Mouse (Mus musculus): ENCODE data around the gene Adgrg2. TPM values are rescaled to one million over a fixed set of nuclear protein-coding genes. Genes with fewer than 3 reads are reported as not detected.

Gene Adgrg2
- polyA plus RNA-seq, 1 experiment, result 0.72 TPM

GRCm38 (mm10) chrX:160418397-160418796, 27.9 kb downstream of the Adgrg2 start:
- Histone ChIP-seq H3K4me1 (ENCODE audit: control insufficient read depth, insufficient read depth, low read length) (no peaks in the 10 kb centered on the region), H3K27me3 (ENCODE audit: control insufficient read depth, insufficient read depth, low read length) (no peaks in the 10 kb centered on the region), H3K4me3 (replicated peaks; ENCODE audit: insufficient read depth, low read depth, low read length) (no peak overlapping the region), H3K27ac (ENCODE audit: insufficient read depth, low read length) (no peak overlapping the region)
- TF ChIP-seq CTCF (IDR thresholded peaks at IDR 0.05; ENCODE audit: borderline replicate concordance, insufficient read depth, low read depth, low read length) (no peak), POLR2A (IDR thresholded peaks at IDR 0.05; ENCODE audit: borderline replicate concordance, insufficient read depth, low read length) (no peak)
- 25% methylated on average over 7 of the region's 7 CpGs for WGBS
- DNase-seq, result no peak

- no peaks in the 10 kb centered on the region for H3K4me1 ChIP-seq (ENCODE audit: control insufficient read depth, insufficient read depth, low read length)
- no peak overlapping the region for H3K4me3 ChIP-seq (replicated peaks; ENCODE audit: insufficient read depth, low read depth, low read length)
- H3K27ac ChIP-seq (ENCODE audit: insufficient read depth, low read length), result no peak overlapping the region
- TF ChIP-seq CTCF (IDR thresholded peaks at IDR 0.05; ENCODE audit: borderline replicate concordance, insufficient read depth, low read depth, low read length), result no peak
- WGBS, result 12% methylated on average over 1 of the region's 1 CpGs
- no peak for DNase-seq
- no peaks in the 10 kb centered on the region for H3K27me3 ChIP-seq (ENCODE audit: control insufficient read depth, insufficient read depth, low read length)
These were observed 33.2 kb downstream of the Adgrg2 start for GRCm38 (mm10) chrX:160423737-160424136.

GRCm38 (mm10) chrX:160426486-160426885, 36.0 kb downstream of the Adgrg2 start:
- Histone ChIP-seq H3K4me3 (replicated peaks; ENCODE audit: insufficient read depth, low read depth, low read length) (no peak overlapping the region), H3K4me1 (ENCODE audit: control insufficient read depth, insufficient read depth, low read length) (no peaks in the 10 kb centered on the region), H3K27ac (ENCODE audit: insufficient read depth, low read length) (no peak overlapping the region), H3K27me3 (ENCODE audit: control insufficient read depth, insufficient read depth, low read length) (no peaks in the 10 kb centered on the region)
- 39% methylated on average over 1 of the region's 1 CpGs for WGBS
- DNase-seq, result no peak
- TF ChIP-seq CTCF (IDR thresholded peaks at IDR 0.05; ENCODE audit: borderline replicate concordance, insufficient read depth, low read depth, low read length) (no peak), POLR2A (IDR thresholded peaks at IDR 0.05; ENCODE audit: borderline replicate concordance, insufficient read depth, low read length) (no peak)

- no peaks in the 10 kb centered on the region for H3K27me3 ChIP-seq (ENCODE audit: control insufficient read depth, insufficient read depth, low read length)
- WGBS, result 96% methylated on average over 1 of the region's 1 CpGs
- DNase-seq, result no peak
- no peak overlapping the region for H3K27ac ChIP-seq (ENCODE audit: insufficient read depth, low read length)
- no peak overlapping the region for H3K4me3 ChIP-seq (replicated peaks; ENCODE audit: insufficient read depth, low read depth, low read length)
- TF ChIP-seq CTCF (IDR thresholded peaks at IDR 0.05; ENCODE audit: borderline replicate concordance, insufficient read depth, low read depth, low read length) (no peak), POLR2A (IDR thresholded peaks at IDR 0.05; ENCODE audit: borderline replicate concordance, insufficient read depth, low read length) (no peak)
- no peaks in the 10 kb centered on the region for H3K4me1 ChIP-seq (ENCODE audit: control insufficient read depth, insufficient read depth, low read length)
These were observed 36.4 kb downstream of the Adgrg2 start for GRCm38 (mm10) chrX:160426930-160427329.

- WGBS, result 91% methylated on average over 7 of the region's 7 CpGs
- Histone ChIP-seq H3K4me3 (replicated peaks; ENCODE audit: insufficient read depth, low read depth, low read length) (no peak overlapping the region), H3K4me1 (ENCODE audit: control insufficient read depth, insufficient read depth, low read length) (no peaks in the 10 kb centered on the region), H3K27ac (ENCODE audit: insufficient read depth, low read length) (no peak overlapping the region), H3K27me3 (ENCODE audit: control insufficient read depth, insufficient read depth, low read length) (no peaks in the 10 kb centered on the region)
- TF ChIP-seq CTCF (IDR thresholded peaks at IDR 0.05; ENCODE audit: borderline replicate concordance, insufficient read depth, low read depth, low read length) (no peak), POLR2A (IDR thresholded peaks at IDR 0.05; ENCODE audit: borderline replicate concordance, insufficient read depth, low read length) (no peak)
- DNase-seq, result no peak
These were observed 41.7 kb downstream of the Adgrg2 start for GRCm38 (mm10) chrX:160432192-160432591.

- no peak overlapping the region for H3K4me3 ChIP-seq (replicated peaks; ENCODE audit: insufficient read depth, low read depth, low read length)
- H3K27me3 ChIP-seq (ENCODE audit: control insufficient read depth, insufficient read depth, low read length), result no peaks in the 10 kb centered on the region
- H3K27ac ChIP-seq (ENCODE audit: insufficient read depth, low read length), result no peak overlapping the region
- DNase-seq, result no peak
- H3K4me1 ChIP-seq (ENCODE audit: control insufficient read depth, insufficient read depth, low read length), result no peaks in the 10 kb centered on the region
- TF ChIP-seq CTCF (IDR thresholded peaks at IDR 0.05; ENCODE audit: borderline replicate concordance, insufficient read depth, low read depth, low read length) (no peak), POLR2A (IDR thresholded peaks at IDR 0.05; ENCODE audit: borderline replicate concordance, insufficient read depth, low read length) (no peak)
These were observed 50.8 kb downstream of the Adgrg2 start for GRCm38 (mm10) chrX:160441272-160441671.

- no peak for TF ChIP-seq POLR2A (IDR thresholded peaks at IDR 0.05; ENCODE audit: borderline replicate concordance, insufficient read depth, low read length)
- TF ChIP-seq CTCF (IDR thresholded peaks at IDR 0.05; ENCODE audit: borderline replicate concordance, insufficient read depth, low read depth, low read length), result no peak
- H3K4me3 ChIP-seq (replicated peaks; ENCODE audit: insufficient read depth, low read depth, low read length), result no peak overlapping the region
- no peak overlapping the region for H3K27ac ChIP-seq (ENCODE audit: insufficient read depth, low read length)
- DNase-seq, result no peak
- no peaks in the 10 kb centered on the region for H3K4me1 ChIP-seq (ENCODE audit: control insufficient read depth, insufficient read depth, low read length)
- WGBS, result 91% methylated on average over 3 of the region's 3 CpGs
- no peaks in the 10 kb centered on the region for H3K27me3 ChIP-seq (ENCODE audit: control insufficient read depth, insufficient read depth, low read length)
These were observed 57.9 kb downstream of the Adgrg2 start for GRCm38 (mm10) chrX:160448351-160448750.

GRCm38 (mm10) chrX:160449363-160449762, 58.9 kb downstream of the Adgrg2 start:
- WGBS, result 79% methylated on average over 2 of the region's 2 CpGs
- no peaks in the 10 kb centered on the region for H3K27me3 ChIP-seq (ENCODE audit: control insufficient read depth, insufficient read depth, low read length)
- peak in 1 of 2 experiments; percentile 1 for DNase-seq
- no peak overlapping the region for H3K4me3 ChIP-seq (replicated peaks; ENCODE audit: insufficient read depth, low read depth, low read length)
- no peak overlapping the region for H3K27ac ChIP-seq (ENCODE audit: insufficient read depth, low read length)
- no peaks in the 10 kb centered on the region for H3K4me1 ChIP-seq (ENCODE audit: control insufficient read depth, insufficient read depth, low read length)
- TF ChIP-seq CTCF (IDR thresholded peaks at IDR 0.05; ENCODE audit: borderline replicate concordance, insufficient read depth, low read depth, low read length) (peak; percentile 16; the same call in 1 of the 2 replicates), POLR2A (IDR thresholded peaks at IDR 0.05; ENCODE audit: borderline replicate concordance, insufficient read depth, low read length) (no peak)

Measured in cerebellum, adult 2 months (tissue).